ENCODE assay signal across 27 mouse cellular contexts in the genomic region with DNA sequence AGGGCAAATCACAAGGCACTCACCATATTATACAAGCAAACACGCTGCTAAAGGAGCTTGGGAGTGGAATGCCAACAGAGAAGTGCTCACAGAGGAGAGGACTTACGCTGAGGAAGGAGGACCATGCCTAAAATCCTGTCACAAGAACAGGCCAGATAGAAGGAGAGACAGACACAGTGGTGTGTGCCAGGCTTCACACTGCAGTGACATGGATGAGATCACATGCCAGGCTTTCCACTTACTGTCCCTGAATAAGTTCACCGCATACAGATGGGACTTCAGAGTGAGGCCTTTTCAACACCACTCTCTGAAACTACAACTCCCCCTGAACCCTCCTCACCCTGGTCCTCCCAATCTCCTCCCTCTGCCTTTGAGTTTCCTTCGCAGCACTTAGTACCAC. TPM values are rescaled to one million over a fixed set of nuclear protein-coding genes. Genes with fewer than 3 reads are reported as not detected.
DNase-seq lines count a peak whose midpoint lies in the region; ATAC-seq and TF ChIP-seq lines count a peak whose summit lies in the region.
"Had no signal": no experiment of that assay in that cellular context is flagged by ENCODE, and none has a peak within 500 bp of the region (broad histone marks: within the 10 kb centered on the region; RNA-seq: fewer than 3 reads in every experiment).

No protein-coding gene starts in this region.

- no peaks in the 10 kb centered on the region for H3K4me1 ChIP-seq in heart, embryonic 11.5 days (ENCODE audit: control insufficient read depth, insufficient read depth, low read length)
- H3K4me1 ChIP-seq in heart, embryonic 13.5 days: peaks cover 4% of the 10 kb centered on the region; the same call in 1 of the 2 replicates
- no peaks in the 10 kb centered on the region for H3K4me1 ChIP-seq in lung, adult 2 months (ENCODE audit: control insufficient read depth, insufficient read depth, low read length)
- H3K4me1 ChIP-seq: embryonic facial prominence, embryonic 10.5 days; embryonic facial prominence, embryonic 13.5 days; forebrain, embryonic 12.5 days; forebrain, embryonic 15.5 days; hindbrain, embryonic 10.5 days; hindbrain, embryonic 13.5 days; intestine, embryonic 15.5 days had no signal

- TF ChIP-seq CTCF in lung, adult 2 months (IDR thresholded peaks at IDR 0.05; ENCODE audit: insufficient read depth, low read length): no peak

- H3K27me3 ChIP-seq in heart, embryonic 11.5 days (ENCODE audit: control insufficient read depth, insufficient read depth, low read length): no peaks in the 10 kb centered on the region
- no peaks in the 10 kb centered on the region for H3K27me3 ChIP-seq in heart, embryonic 13.5 days (replicated peaks)
- H3K27me3 ChIP-seq: embryonic facial prominence, embryonic 13.5 days; forebrain, embryonic 12.5 days; forebrain, embryonic 15.5 days; hindbrain, embryonic 13.5 days; intestine, embryonic 15.5 days had no signal

- no peaks in the 10 kb centered on the region for H3K9me3 ChIP-seq in heart, embryonic 11.5 days (replicated peaks; ENCODE audit: control insufficient read depth, low read length)
- no peaks in the 10 kb centered on the region for H3K9me3 ChIP-seq in heart, embryonic 13.5 days
- H3K9me3 ChIP-seq: embryonic facial prominence, embryonic 10.5 days; embryonic facial prominence, embryonic 13.5 days; forebrain, embryonic 12.5 days; forebrain, embryonic 15.5 days; hindbrain, embryonic 10.5 days; hindbrain, embryonic 13.5 days; intestine, embryonic 15.5 days had no signal

- ATAC-seq in heart, embryonic 11.5 days (replicated peaks; ENCODE audit: insufficient number of reproducible peaks, low FRiP score, low TSS enrichment): no peak
- no peak for ATAC-seq in heart, embryonic 13.5 days (ENCODE audit: extremely low read depth, insufficient number of reproducible peaks, low FRiP score, low TSS enrichment)
- ATAC-seq: activated CD4-positive, CD25-positive, alpha-beta regulatory T cell, adult 4 months; forebrain, embryonic 15.5 days; hindbrain, embryonic 16.5 days; intestine, embryonic 15.5 days had no signal

- WGBS in heart, embryonic 11.5 days (ENCODE audit: insufficient replicate concordance): 76% methylated on average over 4 of the region's 4 CpGs
- 68% methylated on average over 4 of the region's 4 CpGs for WGBS in heart, embryonic 13.5 days
- whole genome bisulfite sequencing in lung, adult 2 months: 78% methylated on average over 4 of the region's 4 CpGs

- no peak overlapping the region for H3K4me2 ChIP-seq in heart, embryonic 11.5 days
- H3K4me2 ChIP-seq in heart, embryonic 13.5 days: no peak overlapping the region
- H3K4me2 ChIP-seq: embryonic facial prominence, embryonic 13.5 days; forebrain, embryonic 12.5 days; forebrain, embryonic 15.5 days; hindbrain, embryonic 13.5 days; intestine, embryonic 15.5 days had no signal

- H3K27ac ChIP-seq in heart, embryonic 11.5 days (ENCODE audit: low read depth, low read length): no peak overlapping the region
- no peak overlapping the region for H3K27ac ChIP-seq in heart, embryonic 13.5 days (replicated peaks)
- H3K27ac ChIP-seq: embryonic facial prominence, embryonic 10.5 days; embryonic facial prominence, embryonic 13.5 days; forebrain, embryonic 12.5 days; forebrain, embryonic 15.5 days; hindbrain, embryonic 10.5 days; hindbrain, embryonic 13.5 days; intestine, embryonic 15.5 days had no signal

- no peak for TF ChIP-seq POLR2A in lung, adult 2 months (IDR thresholded peaks at IDR 0.05; ENCODE audit: borderline replicate concordance, extremely low read depth, low read depth, low read length)

- H3K36me3 ChIP-seq in heart, embryonic 11.5 days (ENCODE audit: control insufficient read depth, insufficient read depth, low read length): no peaks in the 10 kb centered on the region
- no peaks in the 10 kb centered on the region for H3K36me3 ChIP-seq in heart, embryonic 13.5 days
- H3K36me3 ChIP-seq: embryonic facial prominence, embryonic 13.5 days; forebrain, embryonic 12.5 days; forebrain, embryonic 15.5 days; hindbrain, embryonic 10.5 days; hindbrain, embryonic 13.5 days; intestine, embryonic 15.5 days had no signal

- H3K9ac ChIP-seq in heart, embryonic 11.5 days (ENCODE audit: low read depth, low read length): no peak overlapping the region
- H3K9ac ChIP-seq in heart, embryonic 13.5 days: peak overlapping the region; percentile 19; the same call in 1 of the 2 replicates
- H3K9ac ChIP-seq: embryonic facial prominence, embryonic 13.5 days; forebrain, embryonic 12.5 days; forebrain, embryonic 15.5 days; hindbrain, embryonic 13.5 days; intestine, embryonic 15.5 days had no signal

- no peak overlapping the region for H3K4me3 ChIP-seq in heart, embryonic 11.5 days (ENCODE audit: low read depth, low read length)
- H3K4me3 ChIP-seq in heart, embryonic 13.5 days: no peak overlapping the region
- no peak overlapping the region for H3K4me3 ChIP-seq in lung, adult 2 months (replicated peaks; ENCODE audit: extremely low read depth, low read depth, low read length)
- H3K4me3 ChIP-seq: embryonic facial prominence, embryonic 10.5 days; embryonic facial prominence, embryonic 13.5 days; erythroblast, embryonic 14.5 days; forebrain, embryonic 12.5 days; forebrain, embryonic 15.5 days; hindbrain, embryonic 10.5 days; hindbrain, embryonic 13.5 days; intestine, embryonic 15.5 days had no signal

- DNase-seq in adrenal gland, adult 2 months: peak; percentile 14
- DNase-seq in adrenal gland, adult 18-20 months (ENCODE audit: low spot score in 2 of 2): no peak
- DNase-seq in heart, adult 11 months: peak; percentile 86
- DNase-seq in heart, adult 9 months (ENCODE audit: low spot score in 2 of 2): no peak
- DNase-seq in lung, postnatal 25 days (ENCODE audit: low spot score): peak; percentile 29
- no peak for DNase-seq in lung, adult 2 months
- DNase-seq: cerebellum, adult 11-12 months; cerebellum, adult 8-10 months; cerebellum, postnatal 10 days; cerebellum, postnatal 36 days; embryo, embryonic 11 days; gastrocnemius, postnatal 25 days; heart, postnatal 14 days; kidney, adult 11 months; kidney, adult 8-10 months had no signal

RNA-seq across cellular contexts. Expression of a gene that starts 10.9 kb away (rescaled TPM):
- total RNA-seq in adrenal gland, adult 2 months (2021): 10 to 100 TPM; 15.3 to 20.3 TPM
- 12.7 and 13.5 TPM in 2 replicates for polyA plus RNA-seq in adrenal gland, adult 2 months (2012; rRNA removed)
- total RNA-seq in adrenal gland, adult 18-20 months (2021): 10 to 100 TPM; 17.8 to 18.9 TPM
- 24.5 and 25.6 TPM in 2 replicates for polyA plus RNA-seq in heart, embryonic 11.5 days (2014; fragmentation: Nextera tagmentation; extraction: Ambion mirVana)
- 22.1 and 24.5 TPM in 2 replicates for polyA plus RNA-seq in heart, embryonic 13.5 days (2015; fragmentation: Nextera tagmentation; extraction: Ambion mirVana)
- polyA plus RNA-seq in lung, adult 2 months (2012; rRNA removed): 13.7 and 16.8 TPM in 2 replicates

RNA-seq across cellular contexts. Expression of a gene that starts 11.0 kb away (rescaled TPM):
- 10 to 100 TPM; 30.8 to 35.2 TPM for total RNA-seq in adrenal gland, adult 2 months (2021)
- 27.1 and 27.2 TPM in 2 replicates for polyA plus RNA-seq in adrenal gland, adult 2 months (2012; rRNA removed)
- total RNA-seq in adrenal gland, adult 18-20 months (2021): 10 to 100 TPM; 28.6 to 35.3 TPM
- 35.3 and 43.1 TPM in 2 replicates for polyA plus RNA-seq in heart, embryonic 11.5 days (2014; fragmentation: Nextera tagmentation; extraction: Ambion mirVana)
- 26.7 and 27.4 TPM in 2 replicates for polyA plus RNA-seq in heart, embryonic 13.5 days (2015; fragmentation: Nextera tagmentation; extraction: Ambion mirVana)
- 15.9 and 17.0 TPM in 2 replicates for polyA plus RNA-seq in lung, adult 2 months (2012; rRNA removed)

Comparison
In these comparisons a context has a peak if more than half of its experiments do, and no peak if none do; other contexts are left out.
1. DNase-seq: peak in adrenal gland, adult 2 months (single experiment), heart, adult 11 months (single experiment) and lung, postnatal 25 days (single experiment); none in adrenal gland, adult 18-20 months (0 of 2), heart, adult 9 months (0 of 2) and lung, adult 2 months (single experiment).